Mouse (Mus musculus) olfactory bulb, adult 2 months (tissue): ENCODE measurements around the gene Tmed9.

Experiments used
- CTCF ChIP-seq: fragments of 200-500 bp; IDR thresholded peaks from 2 replicates; pipeline ENCODE4 v1.5.1; 2012; ENCODE audit warnings: low read depth, mild to moderate bottlenecking, low read length, moderate library complexity; ENCODE audit not compliant: insufficient read depth
- POLR2A ChIP-seq: fragments of 200-500 bp; IDR thresholded peaks from 2 replicates; pipeline ENCODE4 v1.6.1; 2012; ENCODE audit warnings: mild to moderate bottlenecking, low read depth, low read length, moderate library complexity; ENCODE audit not compliant: insufficient read depth

- TF ChIP-seq CTCF (peak; percentile 81), POLR2A (peak; percentile 42; the same call in 1 of the 2 replicates)
Observed at GRCm38 (mm10) chr13:55536194-55537175, 37.0 kb upstream of the Tmed9 start, which contains the start of gene Ddx41.
